Mouse (Mus musculus): ENCODE data around the gene Coro6. TPM values are rescaled to one million over a fixed set of nuclear protein-coding genes. Genes with fewer than 3 reads are reported as not detected.
A peak's percentile ranks its signal among the peaks of the same experiment; 100 is the strongest.

Coro6 gene
- polyA plus RNA-seq, 2 experiments: 0.08 to 0.10 TPM

- DNase-seq (ENCODE audit: low read depth in 3 of 3, low spot score in 3 of 3): no peak
- ATAC-seq (ENCODE audit: insufficient read depth): no peak
- H3K4me1 ChIP-seq (replicated peaks; ENCODE audit: control insufficient read depth in 2 of 2, insufficient read depth in 2 of 2, low read length in 1 of 2): no peaks in the 10 kb centered on the region; a peak in 2 of 4 replicates
- H3K27me3 ChIP-seq (ENCODE audit: control insufficient read depth, insufficient read depth, low read length): no peaks in the 10 kb centered on the region
- no peaks in the 10 kb centered on the region for H3K9me3 ChIP-seq (ENCODE audit: control insufficient read depth, low read length)
- H3K36me3 ChIP-seq (replicated peaks; ENCODE audit: control insufficient read depth, insufficient read depth, low read depth): no peaks in the 10 kb centered on the region; the same call in 1 of the 2 replicates
- TF ChIP-seq EP300 (IDR thresholded peaks at IDR 0.05; ENCODE audit: low read depth): no peak
- TF ChIP-seq CTCF (IDR thresholded peaks at IDR 0.05; ENCODE audit: low read depth): no peak
- H3K4me2 ChIP-seq (ENCODE audit: low read depth): no peak overlapping the region
- H3K27ac ChIP-seq: no peak overlapping the region
- WGBS (ENCODE audit: insufficient replicate concordance): 86% methylated on average over 14 of the region's 14 CpGs
- no peak overlapping the region for H3K9ac ChIP-seq (replicated peaks)
- no peak overlapping the region for H3K4me3 ChIP-seq (ENCODE audit: insufficient read depth in 1 of 2, low read depth in 2 of 2, low read length in 2 of 2)
These were observed 44.1 kb downstream of the Coro6 start for GRCm38 (mm10) chr11:77506273-77506672.

DNA sequence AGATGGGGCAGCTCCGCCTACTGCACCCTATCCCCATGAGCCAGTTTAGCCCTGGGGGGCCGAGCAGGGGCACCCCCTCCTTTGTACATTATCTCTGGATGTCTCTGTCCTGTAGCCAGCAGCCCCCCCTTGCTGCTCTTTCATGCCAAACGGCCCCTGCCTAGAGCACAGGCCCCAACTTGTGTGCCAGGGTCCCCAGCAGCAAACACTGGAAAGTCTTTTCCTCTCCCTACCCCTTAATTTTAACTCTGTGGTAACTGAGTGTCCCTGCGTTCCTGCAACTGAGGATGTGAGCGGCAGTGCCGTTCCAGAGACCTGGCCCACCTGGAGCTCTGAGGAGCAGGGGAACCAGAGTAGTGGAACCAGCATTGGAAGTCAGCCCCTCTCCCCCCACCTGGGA, 44.7 kb downstream of the Coro6 start:
- DNase-seq (ENCODE audit: low read depth in 3 of 3, low spot score in 3 of 3): no peak
- Histone ChIP-seq H3K27me3 (ENCODE audit: control insufficient read depth, insufficient read depth, low read length) (no peaks in the 10 kb centered on the region), H3K9me3 (ENCODE audit: control insufficient read depth, low read length) (no peaks in the 10 kb centered on the region), H3K9ac (replicated peaks) (no peak overlapping the region), H3K4me2 (ENCODE audit: low read depth) (no peak overlapping the region), H3K4me3 (ENCODE audit: insufficient read depth in 1 of 2, low read depth in 2 of 2, low read length in 2 of 2) (no peak overlapping the region), H3K27ac (no peak overlapping the region), H3K4me1 (replicated peaks; ENCODE audit: control insufficient read depth in 2 of 2, insufficient read depth in 2 of 2, low read length in 1 of 2) (no peaks in the 10 kb centered on the region; a peak in 2 of 4 replicates), H3K36me3 (replicated peaks; ENCODE audit: control insufficient read depth, insufficient read depth, low read depth) (no peaks in the 10 kb centered on the region; the same call in 1 of the 2 replicates)
- TF ChIP-seq CTCF (IDR thresholded peaks at IDR 0.05; ENCODE audit: low read depth) (no peak), EP300 (IDR thresholded peaks at IDR 0.05; ENCODE audit: low read depth) (no peak)
- 76% methylated on average over 6 of the region's 6 CpGs for WGBS (ENCODE audit: insufficient replicate concordance)
- no peak for ATAC-seq (ENCODE audit: insufficient read depth)

DNA sequence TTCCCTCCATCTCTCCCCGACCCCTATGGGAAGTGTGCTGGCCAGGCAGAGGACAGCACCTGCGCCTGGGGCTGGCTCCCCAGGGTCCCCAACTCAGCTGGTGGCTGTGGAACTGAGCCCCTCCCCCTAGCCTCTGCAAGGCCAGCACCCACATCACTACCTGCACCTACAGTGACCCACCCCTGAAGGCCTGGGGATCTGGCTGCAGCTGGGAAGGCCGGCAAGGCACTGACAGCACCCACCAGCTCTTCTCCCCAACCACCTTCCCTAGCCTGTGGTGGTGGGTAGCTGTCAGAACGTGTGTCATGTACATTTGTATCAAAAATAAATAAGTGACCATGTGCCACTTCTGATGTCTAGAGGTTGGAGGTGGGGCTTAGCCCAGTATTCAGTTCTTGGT, 45.2 kb downstream of the Coro6 start:
- H3K27ac ChIP-seq: no peak overlapping the region
- no peak for DNase-seq (ENCODE audit: low read depth in 3 of 3, low spot score in 3 of 3)

GRCm38 (mm10) chr11:77508068-77509021, 46.1 kb downstream of the Coro6 start:
- TF ChIP-seq EP300 (IDR thresholded peaks at IDR 0.05; ENCODE audit: low read depth) (no peak), CTCF (IDR thresholded peaks at IDR 0.05; ENCODE audit: low read depth) (peak; percentile 85)
- Histone ChIP-seq H3K4me1 (replicated peaks; ENCODE audit: control insufficient read depth in 2 of 2, insufficient read depth in 2 of 2, low read length in 1 of 2) (peaks cover 3 to 6% of the 10 kb centered on the region in 2 experiments), H3K4me3 (ENCODE audit: insufficient read depth in 1 of 2, low read depth in 2 of 2, low read length in 2 of 2) (peak overlapping the region; percentile 18 to 34; a peak in 3 of 4 replicates), H3K4me2 (ENCODE audit: low read depth) (peak overlapping the region; percentile 68), H3K36me3 (replicated peaks; ENCODE audit: control insufficient read depth, insufficient read depth, low read depth) (no peaks in the 10 kb centered on the region), H3K9ac (replicated peaks) (no peak overlapping the region), H3K27me3 (ENCODE audit: control insufficient read depth, insufficient read depth, low read length) (no peaks in the 10 kb centered on the region), H3K27ac (no peak overlapping the region), H3K9me3 (ENCODE audit: control insufficient read depth, low read length) (no peaks in the 10 kb centered on the region)
- DNase-seq (ENCODE audit: low read depth in 3 of 3, low spot score in 3 of 3) (peak; percentile 61 to 62 (median 61)), ATAC-seq (ENCODE audit: insufficient read depth) (peak; percentile 50; the same call in 1 of the 2 replicates)
- WGBS (ENCODE audit: insufficient replicate concordance): 24% methylated on average over 49 of the region's 49 CpGs

More for the DNA sequence above, 45.2 kb downstream of the Coro6 start:
- Histone ChIP-seq H3K36me3 (replicated peaks; ENCODE audit: control insufficient read depth, insufficient read depth, low read depth) (no peaks in the 10 kb centered on the region; the same call in 1 of the 2 replicates), H3K4me1 (replicated peaks; ENCODE audit: control insufficient read depth in 2 of 2, insufficient read depth in 2 of 2, low read length in 1 of 2) (peaks cover under 1 to 3% of the 10 kb centered on the region in 2 experiments), H3K9me3 (ENCODE audit: control insufficient read depth, low read length) (no peaks in the 10 kb centered on the region), H3K27me3 (ENCODE audit: control insufficient read depth, insufficient read depth, low read length) (no peaks in the 10 kb centered on the region), H3K9ac (replicated peaks) (no peak overlapping the region), H3K4me2 (ENCODE audit: low read depth) (no peak overlapping the region), H3K4me3 (ENCODE audit: insufficient read depth in 1 of 2, low read depth in 2 of 2, low read length in 2 of 2) (no peak overlapping the region)
- ATAC-seq (ENCODE audit: insufficient read depth): no peak
- 69% methylated on average over 4 of the region's 4 CpGs for WGBS (ENCODE audit: insufficient replicate concordance)
- no peak for TF ChIP-seq EP300 (IDR thresholded peaks at IDR 0.05; ENCODE audit: low read depth)
- no peak for TF ChIP-seq CTCF (IDR thresholded peaks at IDR 0.05; ENCODE audit: low read depth)

DNA sequence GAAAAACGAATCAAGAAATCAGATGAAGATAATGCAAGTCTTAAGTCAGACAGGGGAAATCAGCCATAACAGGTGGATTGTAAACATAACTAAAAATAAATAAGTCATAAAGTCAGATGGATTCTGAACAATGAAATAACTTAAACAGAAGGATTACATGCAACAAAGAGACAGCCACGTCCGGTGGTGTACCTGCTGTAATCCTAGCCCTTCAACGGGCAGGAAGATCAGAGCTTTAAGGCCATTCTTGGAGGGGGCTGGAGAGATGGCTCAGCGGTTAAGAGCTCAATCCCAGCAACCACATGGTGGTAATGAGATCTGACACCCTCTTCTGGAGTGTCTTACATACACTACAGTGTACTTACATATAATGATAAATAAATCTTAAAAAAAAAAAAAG, 49.1 kb downstream of the Coro6 start:
- Histone ChIP-seq H3K4me3 (ENCODE audit: insufficient read depth in 1 of 2, low read depth in 2 of 2, low read length in 2 of 2) (no peak overlapping the region), H3K9ac (replicated peaks) (no peak overlapping the region), H3K4me2 (ENCODE audit: low read depth) (no peak overlapping the region), H3K27ac (no peak overlapping the region), H3K9me3 (ENCODE audit: control insufficient read depth, low read length) (no peaks in the 10 kb centered on the region), H3K4me1 (replicated peaks; ENCODE audit: control insufficient read depth in 2 of 2, insufficient read depth in 2 of 2, low read length in 1 of 2) (peaks cover 15 to 18% of the 10 kb centered on the region in 2 experiments), H3K36me3 (replicated peaks; ENCODE audit: control insufficient read depth, insufficient read depth, low read depth) (no peaks in the 10 kb centered on the region), H3K27me3 (ENCODE audit: control insufficient read depth, insufficient read depth, low read length) (peaks cover 18% of the 10 kb centered on the region)
- TF ChIP-seq EP300 (IDR thresholded peaks at IDR 0.05; ENCODE audit: low read depth) (no peak), CTCF (IDR thresholded peaks at IDR 0.05; ENCODE audit: low read depth) (no peak)
- ATAC-seq (ENCODE audit: insufficient read depth) (no peak), DNase-seq (ENCODE audit: low read depth in 3 of 3, low spot score in 3 of 3) (no peak)
- 71% methylated on average over 5 of the region's 5 CpGs for WGBS (ENCODE audit: insufficient replicate concordance)
